Mouse (Mus musculus) ES-E14 (cell line): ENCODE results near the gene 1700025C18Rik.

Experiments
- HCFC1 ChIP-seq: IDR thresholded peaks from 2 replicates; pipeline ENCODE4 v1.6.1; 2012; ENCODE audit warnings: low read length, inconsistent platforms, borderline replicate concordance; ENCODE audit not compliant: insufficient read depth
- ZC3H11A ChIP-seq: IDR thresholded peaks from 2 replicates; pipeline ENCODE4 v1.6.1; 2012; ENCODE audit warnings: low read depth, mild to moderate bottlenecking, inconsistent platforms, low read length, borderline replicate concordance
- ZNF384 ChIP-seq: IDR thresholded peaks from 2 replicates; pipeline ENCODE4 v1.6.1; 2012; ENCODE audit warnings: low read depth, low read length, inconsistent platforms

- TF ChIP-seq HCFC1 (no peak), ZC3H11A (no peak), ZNF384 (no peak)
These were observed 13.5 kb downstream of the 1700025C18Rik start for GRCm38 (mm10) chr2:165077055-165077454.
